Mouse (Mus musculus) ES-CJ7 (cell line): ENCODE measurements around the gene Igtp.
"Not testable (repeated sequence)": the region's sequence is repeated elsewhere in the genome, so short reads cannot be mapped to it uniquely, and the experiment has no call there.

ENCODE experiments used
- DNase-seq: peaks from one replicate; pipeline ENCODE4 v3.0.0; 2011; ENCODE audit warnings: low read depth, low spot score

Igtp gene

DNA sequence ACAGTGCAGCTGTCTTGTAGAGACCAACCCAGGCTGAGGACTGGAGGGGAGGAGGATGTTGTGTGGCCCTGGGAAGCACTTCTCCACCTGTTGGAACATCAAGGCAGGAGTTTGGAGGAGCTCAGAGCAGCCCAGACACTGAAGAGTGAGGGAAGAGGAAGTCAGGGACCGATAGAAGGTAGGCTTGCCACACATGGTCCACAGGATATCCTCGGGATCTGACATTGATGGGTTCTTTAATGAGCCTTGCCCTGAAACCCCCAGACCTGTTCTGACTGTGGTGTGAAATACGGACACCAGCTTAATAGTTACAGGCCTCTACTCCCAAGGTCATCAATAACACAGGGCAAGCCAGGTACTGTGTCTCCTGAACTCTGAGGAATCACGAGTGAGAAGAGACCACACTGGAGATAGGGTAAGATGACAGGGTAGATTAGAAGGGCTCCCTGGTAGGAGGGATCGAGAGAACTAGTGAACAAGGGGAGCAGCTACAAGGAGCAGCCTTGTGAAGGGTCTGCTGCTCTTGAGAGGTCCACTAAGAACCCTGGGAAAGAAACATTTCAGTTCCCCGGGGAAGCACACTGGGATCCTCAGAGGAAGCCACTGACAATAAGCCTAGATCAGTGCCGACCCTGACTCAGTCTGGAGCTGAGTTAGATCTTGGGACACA is 14.5 kb downstream of the Igtp start:
- no peak for DNase-seq

- peak; percentile 31 for DNase-seq
These were observed 15.2 kb downstream of the Igtp start for GRCm38 (mm10) chr11:58214391-58215048.

DNA sequence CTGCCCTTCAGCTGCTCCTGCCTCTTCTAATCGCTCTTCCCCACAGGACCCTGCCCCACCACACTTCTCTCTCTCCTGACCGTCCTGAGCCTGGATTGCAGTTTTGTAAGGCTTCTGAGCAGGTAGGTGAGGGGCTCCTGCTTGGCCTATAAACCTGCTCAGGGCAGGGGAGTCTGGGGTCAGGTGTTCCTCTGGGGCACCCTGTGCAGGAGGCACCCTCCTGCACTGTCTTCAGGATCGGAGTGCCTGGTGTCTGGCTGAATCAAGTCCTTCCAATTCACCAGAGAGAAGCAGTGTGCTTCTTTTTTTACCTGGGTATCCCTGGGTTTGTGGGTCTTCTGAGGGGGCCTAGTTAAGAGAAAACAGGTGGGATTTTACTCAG is 15.7 kb downstream of the Igtp start:
- DNase-seq, result not testable (repeated sequence)

DNA sequence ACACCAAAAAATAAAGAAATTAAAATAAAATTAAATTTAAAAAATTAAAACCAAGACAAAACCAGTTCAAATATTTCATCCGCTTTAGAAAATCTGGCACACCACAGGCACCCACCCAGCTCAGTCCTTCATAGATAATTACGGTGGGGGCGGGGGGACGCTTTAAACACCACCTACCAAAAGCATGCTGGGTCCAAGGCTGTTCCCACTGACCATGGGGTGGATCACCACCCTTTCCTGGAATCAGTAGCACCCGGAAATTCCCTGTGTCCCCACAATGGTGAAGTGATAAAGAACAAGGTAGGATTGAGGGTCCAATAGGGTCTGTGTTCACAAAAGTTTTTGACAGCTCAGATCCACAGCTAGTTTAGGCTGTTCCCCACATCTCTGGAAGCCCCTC is 16.5 kb downstream of the Igtp start:
- no peak for DNase-seq

DNA sequence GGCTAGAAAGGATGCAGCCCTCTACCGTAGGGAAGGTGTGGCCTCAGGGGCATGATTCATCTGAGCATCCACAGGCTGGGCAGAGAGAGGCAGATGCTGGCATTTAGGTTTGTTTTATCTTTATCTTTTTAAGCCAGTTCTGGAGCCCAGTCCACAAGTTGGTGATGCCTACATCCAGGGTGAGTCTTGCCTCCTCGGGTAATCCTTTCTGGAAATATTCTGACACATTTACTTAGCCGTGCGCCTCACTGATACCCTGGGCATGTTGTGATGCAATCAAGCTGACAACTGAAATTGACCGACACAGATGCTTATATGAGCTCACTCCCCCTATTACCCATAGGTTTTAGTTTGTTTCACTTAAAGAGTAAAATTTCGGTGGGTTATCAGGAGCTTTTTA is 17.5 kb downstream of the Igtp start:
- DNase-seq, result no peak

DNA sequence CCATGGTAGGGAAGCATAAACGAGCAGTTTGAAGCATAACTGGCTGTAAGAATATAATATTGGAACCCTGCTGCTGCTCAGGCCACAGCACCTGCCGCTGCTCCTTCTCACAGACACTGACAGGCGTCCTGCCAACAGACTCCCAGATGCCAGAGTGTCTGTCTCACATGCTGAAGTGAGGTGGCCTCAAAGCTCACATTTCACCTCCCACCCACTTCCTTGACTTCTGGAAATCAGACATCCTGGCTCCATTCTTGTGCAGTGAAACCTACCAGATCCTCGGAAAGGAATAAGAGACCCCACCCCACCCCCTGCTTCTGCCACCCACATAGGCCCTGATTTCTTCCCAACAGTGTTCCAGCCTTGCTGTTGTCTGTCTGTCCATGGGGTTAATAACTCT is 24.4 kb downstream of the Igtp start:
- no peak for DNase-seq

DNA sequence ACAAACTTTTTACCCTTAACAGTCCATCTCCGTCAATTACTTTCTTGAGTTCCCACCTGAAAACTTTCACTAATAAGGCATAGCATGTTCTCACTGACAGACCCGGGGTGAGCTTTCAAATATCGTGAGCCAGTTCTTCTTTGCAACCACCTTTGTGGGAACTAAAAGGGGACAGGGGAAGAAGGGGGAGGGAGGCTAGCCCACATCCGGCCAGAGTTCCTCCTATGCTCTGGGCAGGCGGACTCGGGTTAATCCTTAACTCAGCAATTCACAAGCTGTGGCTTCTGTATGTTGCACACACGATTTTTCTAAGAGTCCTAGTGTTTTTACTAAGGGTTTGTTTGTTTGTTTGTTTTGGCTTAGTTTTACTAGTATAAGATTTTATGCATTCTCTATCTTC is 25.0 kb downstream of the Igtp start:
- no peak for DNase-seq

DNA sequence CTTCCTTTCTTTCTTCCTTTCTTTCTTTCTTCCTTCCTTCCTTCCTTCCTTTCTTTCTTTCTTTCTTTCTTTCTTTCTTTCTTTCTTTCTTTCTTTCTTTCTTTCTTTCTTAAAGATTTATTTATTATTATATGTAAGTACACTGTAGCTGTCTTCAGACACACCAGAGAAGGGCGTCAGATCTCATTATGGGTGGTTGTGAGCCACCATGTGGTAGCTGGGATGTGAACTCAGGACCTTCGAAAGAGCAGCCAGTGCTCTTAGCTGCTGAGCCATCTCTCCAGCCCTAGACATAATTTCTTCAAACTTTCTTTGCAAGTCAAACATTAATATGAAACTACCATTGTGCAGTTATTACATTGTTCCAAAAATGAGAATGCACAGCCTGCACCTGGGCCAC is 25.5 kb downstream of the Igtp start:
- DNase-seq, result not testable (repeated sequence)

- peak; percentile 66 for DNase-seq
These were observed 26.3 kb downstream of the Igtp start for GRCm38 (mm10) chr11:58225655-58226054.

- DNase-seq, result no peak
These were observed 27.1 kb downstream of the Igtp start for GRCm38 (mm10) chr11:58226425-58226824.

- DNase-seq, result not testable (repeated sequence)
These were observed 28.7 kb downstream of the Igtp start for GRCm38 (mm10) chr11:58228021-58228420.

GRCm38 (mm10) chr11:58230396-58230910 is 31.1 kb downstream of the Igtp start:
- no peak for DNase-seq

DNA sequence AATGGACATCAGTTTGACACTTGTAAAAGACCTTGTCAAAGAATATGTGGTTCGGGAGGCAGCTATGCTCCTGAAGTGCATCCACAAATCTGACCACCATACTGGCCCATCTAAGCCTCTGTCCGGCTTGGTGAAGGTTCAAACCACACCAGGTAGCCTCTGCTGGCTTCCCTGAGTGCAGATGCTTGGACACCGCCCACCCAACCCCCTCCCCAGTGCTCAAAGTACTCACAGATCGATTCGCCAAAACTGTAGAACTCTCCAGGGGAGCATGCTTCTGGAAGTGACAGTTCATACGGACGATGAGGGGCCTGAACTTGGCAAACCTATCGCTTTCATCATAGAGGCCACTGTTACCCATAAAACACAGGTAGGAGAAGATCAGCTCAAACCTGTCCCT is 31.8 kb downstream of the Igtp start:
- no peak for DNase-seq

DNA sequence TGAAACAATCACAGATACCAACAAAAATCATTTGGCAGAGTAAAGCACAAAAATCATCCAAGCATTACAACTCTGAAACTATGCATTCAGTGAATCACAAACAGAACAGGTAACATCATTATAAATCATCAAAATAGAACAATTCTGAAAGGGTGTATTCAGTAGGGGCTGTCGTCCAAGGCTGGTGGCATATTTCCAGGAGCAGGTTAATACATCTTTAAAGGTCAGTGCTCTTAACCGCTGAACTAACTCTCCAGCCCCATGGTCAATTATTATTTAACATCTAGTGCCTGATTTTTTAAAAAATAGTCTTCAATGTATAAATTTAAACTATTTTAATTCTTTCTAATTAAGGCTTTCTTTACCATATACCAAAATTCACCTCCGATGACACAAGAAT is 35.2 kb downstream of the Igtp start:
- not testable (repeated sequence) for DNase-seq

- DNase-seq, result peak; percentile 91
These were observed 35.8 kb downstream of the Igtp start for GRCm38 (mm10) chr11:58235152-58235551.

- DNase-seq, result peak; percentile 94
These were observed 39.8 kb downstream of the Igtp start for GRCm38 (mm10) chr11:58238840-58239791.

GRCm38 (mm10) chr11:58247294-58247693 is 47.9 kb downstream of the Igtp start:
- DNase-seq, result no peak

DNA sequence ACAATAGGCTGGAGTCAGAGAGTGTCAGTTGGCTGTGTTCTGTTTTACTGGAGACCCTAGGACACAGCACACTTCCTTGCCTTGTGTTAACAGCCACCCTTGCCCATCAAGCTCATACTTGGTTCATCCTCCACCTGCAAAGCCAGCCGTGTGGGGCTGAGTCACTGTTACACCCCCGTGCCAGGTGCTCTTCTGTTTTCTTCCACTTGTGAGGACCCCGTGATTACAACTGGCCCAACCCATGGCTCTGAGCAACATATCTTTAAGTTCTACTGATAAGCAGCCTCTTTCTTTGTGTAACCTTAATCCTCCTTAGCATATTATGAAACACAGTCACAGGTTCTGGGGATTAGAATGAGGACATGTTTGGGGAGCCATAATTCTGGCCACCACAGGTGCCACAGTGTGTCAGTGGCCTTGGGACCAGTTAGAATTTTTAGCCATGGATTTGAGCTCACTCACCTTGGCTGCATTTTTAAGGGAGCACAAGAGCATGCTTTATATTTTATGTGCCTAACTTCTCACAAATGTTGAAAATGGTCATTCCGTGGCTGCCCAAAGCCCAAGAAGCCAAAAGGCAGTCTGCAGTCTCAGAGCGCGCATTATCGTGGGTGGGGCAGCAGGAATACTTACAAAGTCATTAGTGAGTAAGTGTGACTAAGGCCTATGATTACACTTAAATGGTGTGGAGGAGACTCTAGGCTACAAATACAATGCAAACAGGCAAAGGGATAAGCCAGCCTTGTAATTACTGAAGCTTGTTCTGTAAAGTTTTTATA is 50.0 kb downstream of the Igtp start:
- DNase-seq, result no peak

DNA sequence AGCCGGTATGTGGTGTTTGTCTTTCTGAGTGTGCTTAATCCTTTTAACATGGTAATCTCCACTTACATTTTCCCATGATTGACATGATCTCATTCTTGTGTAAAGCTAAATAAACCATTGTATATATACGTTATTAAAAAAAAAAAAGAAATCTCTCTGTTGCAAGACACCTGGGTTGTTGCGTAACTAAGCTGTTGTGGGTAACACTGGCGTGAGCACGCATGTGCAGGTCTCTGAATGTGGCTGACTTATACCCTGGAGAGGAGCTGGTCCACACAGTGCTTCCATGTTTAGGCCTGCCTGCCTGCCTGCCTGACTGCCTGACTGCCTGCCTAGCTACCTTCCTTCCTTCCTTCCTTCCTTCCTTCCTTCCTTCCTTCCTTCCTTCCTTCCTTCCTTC is 51.2 kb downstream of the Igtp start:
- no peak for DNase-seq

DNA sequence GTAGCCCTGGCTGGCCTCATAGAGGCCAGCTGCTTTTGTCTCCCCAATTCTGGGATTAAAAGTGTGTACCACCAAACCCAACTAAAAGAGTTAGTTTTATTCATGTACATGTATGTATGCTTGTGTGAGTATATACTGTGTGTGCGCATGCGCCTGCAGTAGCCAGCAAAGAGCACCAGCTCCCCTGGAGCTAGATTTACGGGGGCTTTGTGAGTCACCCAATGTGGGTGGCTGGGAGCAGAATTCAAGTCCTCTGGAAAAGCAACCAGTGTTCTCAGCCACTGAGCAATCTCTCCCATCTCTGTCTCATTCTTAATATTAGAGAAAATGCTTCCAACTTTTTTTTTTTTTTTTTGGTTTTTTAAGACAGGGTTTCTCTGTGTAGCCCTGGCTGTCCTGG is 55.1 kb downstream of the Igtp start:
- no peak for DNase-seq
